Mouse (Mus musculus) neural tube, embryonic 12.5 days (tissue): ENCODE results near the gene Parva. TPM values are rescaled to one million over a fixed set of nuclear protein-coding genes. Genes with fewer than 3 reads are reported as not detected.
A peak's percentile ranks its signal among the peaks of the same experiment; 100 is the strongest.

Experiments used
- ATAC-seq: fragments of 200-750 bp; cut with Nextera tagmentation; 2 replicates; pipeline ENCODE4 v1.8.0; 2017; ENCODE audit warnings: low read depth, mild to moderate bottlenecking, moderate TSS enrichment, moderate library complexity; ENCODE audit not compliant: low FRiP score
- H3K27ac ChIP-seq: fragments of 300-500 bp; sonication (generic); 2 replicates; pipeline ENCODE4 v1.5.1; 2016
- H3K27me3 ChIP-seq: fragments of 300-500 bp; sonication (generic); replicated peaks from 2 replicates; pipeline ENCODE4 v1.6.1; 2016; ENCODE audit warnings: mild to moderate bottlenecking
- H3K36me3 ChIP-seq: fragments of 300-500 bp; sonication (generic); 2 replicates; pipeline ENCODE4 v1.6.1; 2016; ENCODE audit warnings: mild to moderate bottlenecking
- H3K4me1 ChIP-seq: fragments of 300-500 bp; sonication (generic); 2 replicates; pipeline ENCODE4 v1.6.1; 2016
- H3K4me2 ChIP-seq: fragments of 300-500 bp; sonication (generic); replicated peaks from 2 replicates; pipeline ENCODE4 v1.6.1; 2016; ENCODE audit warnings: mild to moderate bottlenecking
- H3K4me3 ChIP-seq: fragments of 300-500 bp; sonication (generic); 2 replicates; pipeline ENCODE4 v1.5.1; 2016
- H3K9ac ChIP-seq: fragments of 300-500 bp; sonication (generic); 2 replicates; pipeline ENCODE4 v1.6.1; 2016; ENCODE audit warnings: mild to moderate bottlenecking
- H3K9me3 ChIP-seq: fragments of 300-500 bp; sonication (generic); 2 replicates; pipeline ENCODE4 v1.6.1; 2016; ENCODE audit warnings: mild to moderate bottlenecking
- WGBS: fragments of 180-500 bp; shearing (Covaris S2); methylation state at CpG from one replicate; pipeline ENCODE4 v1.1.7; 2016; 5-methylcytosine and 5-hydroxymethylcytosine counted together
- polyA plus RNA-seq: library from polyadenylated mRNA; unstranded; fragments of >200 nt; fragmentation: Nextera tagmentation; extraction: Ambion mirVana; gene quantifications from 2 replicates; pipeline ENCODE4 v1.2.1, GENCODE M21; 2016

The Parva gene
- polyA plus RNA-seq, 1 experiment from 2014 or later = 50.7 TPM

- H3K27me3 ChIP-seq = no peaks in the 10 kb centered on the region
- H3K9me3 ChIP-seq = no peaks in the 10 kb centered on the region
- no peak for ATAC-seq
- no peak overlapping the region for H3K9ac ChIP-seq
- H3K27ac ChIP-seq = no peak overlapping the region
- no peak overlapping the region for H3K4me3 ChIP-seq
- H3K36me3 ChIP-seq = no peaks in the 10 kb centered on the region
- WGBS = 60% methylated on average over 5 of the region's 5 CpGs
- H3K4me1 ChIP-seq = peaks cover 21% of the 10 kb centered on the region; the same call in 1 of the 2 replicates
- H3K4me2 ChIP-seq = no peak overlapping the region
These were observed 103.6 kb downstream of the Parva start for GRCm38 (mm10) chr7:112530924-112531323.

GRCm38 (mm10) chr7:112534148-112534547, 106.8 kb downstream of the Parva start:
- WGBS = 81% methylated on average over 3 of the region's 3 CpGs
- Histone ChIP-seq H3K27me3 (no peaks in the 10 kb centered on the region), H3K4me2 (no peak overlapping the region), H3K27ac (no peak overlapping the region), H3K4me3 (no peak overlapping the region), H3K4me1 (peaks cover 13% of the 10 kb centered on the region; the same call in 1 of the 2 replicates), H3K9ac (no peak overlapping the region), H3K36me3 (no peaks in the 10 kb centered on the region), H3K9me3 (no peaks in the 10 kb centered on the region)
- ATAC-seq = no peak

GRCm38 (mm10) chr7:112535408-112535921, 108.2 kb downstream of the Parva start:
- Histone ChIP-seq H3K27me3 (no peaks in the 10 kb centered on the region), H3K27ac (peak overlapping the region; percentile 11; the same call in 1 of the 2 replicates), H3K4me2 (peak overlapping the region; percentile 34; the same call in 1 of the 2 replicates), H3K36me3 (no peaks in the 10 kb centered on the region), H3K9me3 (no peaks in the 10 kb centered on the region), H3K4me1 (peaks cover 13% of the 10 kb centered on the region; the same call in 1 of the 2 replicates), H3K9ac (no peak overlapping the region), H3K4me3 (no peak overlapping the region)
- 8% methylated on average over 16 of the region's 16 CpGs for WGBS
- ATAC-seq = peak; percentile 44; the same call in 1 of the 2 replicates

GRCm38 (mm10) chr7:112549136-112549535, 121.8 kb downstream of the Parva start:
- Histone ChIP-seq H3K27me3 (no peaks in the 10 kb centered on the region), H3K4me3 (no peak overlapping the region), H3K4me1 (no peaks in the 10 kb centered on the region), H3K9me3 (no peaks in the 10 kb centered on the region), H3K27ac (no peak overlapping the region), H3K9ac (no peak overlapping the region), H3K4me2 (no peak overlapping the region), H3K36me3 (no peaks in the 10 kb centered on the region; the same call in 1 of the 2 replicates)
- WGBS = 74% methylated on average over 3 of the region's 3 CpGs
- no peak for ATAC-seq

- no peak overlapping the region for H3K4me2 ChIP-seq
- no peaks in the 10 kb centered on the region for H3K4me1 ChIP-seq
- no peak overlapping the region for H3K9ac ChIP-seq
- ATAC-seq = no peak
- peaks cover 7% of the 10 kb centered on the region; the same call in 1 of the 2 replicates for H3K36me3 ChIP-seq
- no peak overlapping the region for H3K4me3 ChIP-seq
- no peaks in the 10 kb centered on the region for H3K27me3 ChIP-seq
- WGBS = 89% methylated on average over 3 of the region's 3 CpGs
- no peaks in the 10 kb centered on the region for H3K9me3 ChIP-seq
- no peak overlapping the region for H3K27ac ChIP-seq
These were observed 134.2 kb downstream of the Parva start for GRCm38 (mm10) chr7:112561504-112561903.

- H3K4me2 ChIP-seq = no peak overlapping the region
- H3K9me3 ChIP-seq = no peaks in the 10 kb centered on the region
- WGBS = 92% methylated on average over 4 of the region's 4 CpGs
These were observed 139.7 kb downstream of the Parva start for GRCm38 (mm10) chr7:112567004-112567403.

GRCm38 (mm10) chr7:112568961-112569360, 141.7 kb downstream of the Parva start:
- H3K4me2 ChIP-seq = no peak overlapping the region
- 0 out of 2 replicates have a peak, but pooled peaks cover 7% of the 10 kb centered on the region for H3K36me3 ChIP-seq
- 23% methylated on average over 5 of the region's 5 CpGs for WGBS
- no peak overlapping the region for H3K27ac ChIP-seq
- no peaks in the 10 kb centered on the region for H3K27me3 ChIP-seq
- H3K4me3 ChIP-seq = no peak overlapping the region
- H3K9me3 ChIP-seq = no peaks in the 10 kb centered on the region
- H3K9ac ChIP-seq = no peak overlapping the region
- no peak for ATAC-seq
- peaks cover 8% of the 10 kb centered on the region; the same call in 1 of the 2 replicates for H3K4me1 ChIP-seq

More at GRCm38 (mm10) chr7:112567004-112567403, 139.7 kb downstream of the Parva start:
- peaks cover 8% of the 10 kb centered on the region; the same call in 1 of the 2 replicates for H3K4me1 ChIP-seq
- no peak for ATAC-seq
- H3K4me3 ChIP-seq = no peak overlapping the region
- no peak overlapping the region for H3K9ac ChIP-seq
- H3K27me3 ChIP-seq = no peaks in the 10 kb centered on the region
- no peak overlapping the region for H3K27ac ChIP-seq
- H3K36me3 ChIP-seq = 0 out of 2 replicates have a peak, but pooled peaks cover 7% of the 10 kb centered on the region

- H3K27ac ChIP-seq = no peak overlapping the region
- 79% methylated on average over 6 of the region's 6 CpGs for WGBS
These were observed 154.3 kb downstream of the Parva start for GRCm38 (mm10) chr7:112581621-112582020.

GRCm38 (mm10) chr7:112582882-112583405, 155.6 kb downstream of the Parva start:
- Histone ChIP-seq H3K36me3 (no peaks in the 10 kb centered on the region), H3K27me3 (no peaks in the 10 kb centered on the region), H3K9me3 (no peaks in the 10 kb centered on the region), H3K4me1 (no peaks in the 10 kb centered on the region), H3K27ac (no peak overlapping the region), H3K4me3 (no peak overlapping the region), H3K9ac (no peak overlapping the region), H3K4me2 (no peak overlapping the region)
- no peak for ATAC-seq
- WGBS = 91% methylated on average over 6 of the region's 6 CpGs

More at GRCm38 (mm10) chr7:112581621-112582020, 154.3 kb downstream of the Parva start:
- no peaks in the 10 kb centered on the region for H3K9me3 ChIP-seq
- H3K36me3 ChIP-seq = no peaks in the 10 kb centered on the region
- no peaks in the 10 kb centered on the region for H3K4me1 ChIP-seq
- H3K4me2 ChIP-seq = no peak overlapping the region
- ATAC-seq = no peak
- no peak overlapping the region for H3K9ac ChIP-seq
- H3K4me3 ChIP-seq = no peak overlapping the region
- no peaks in the 10 kb centered on the region for H3K27me3 ChIP-seq

GRCm38 (mm10) chr7:112587449-112587848, 160.1 kb downstream of the Parva start:
- H3K4me1 ChIP-seq = no peaks in the 10 kb centered on the region
- H3K4me2 ChIP-seq = no peak overlapping the region
- H3K9me3 ChIP-seq = no peaks in the 10 kb centered on the region
- no peaks in the 10 kb centered on the region for H3K27me3 ChIP-seq
- no peak overlapping the region for H3K4me3 ChIP-seq
- H3K27ac ChIP-seq = no peak overlapping the region
- WGBS = 81% methylated on average over 1 of the region's 1 CpGs
- ATAC-seq = no peak
- no peak overlapping the region for H3K9ac ChIP-seq
- H3K36me3 ChIP-seq = no peaks in the 10 kb centered on the region

- Histone ChIP-seq H3K27me3 (no peaks in the 10 kb centered on the region), H3K9ac (no peak overlapping the region), H3K27ac (no peak overlapping the region), H3K4me1 (no peaks in the 10 kb centered on the region), H3K36me3 (no peaks in the 10 kb centered on the region), H3K9me3 (no peaks in the 10 kb centered on the region), H3K4me2 (no peak overlapping the region), H3K4me3 (no peak overlapping the region)
- ATAC-seq = no peak
- WGBS = 55% methylated on average over 6 of the region's 6 CpGs
These were observed 162.2 kb downstream of the Parva start for GRCm38 (mm10) chr7:112589530-112589929.

- H3K4me2 ChIP-seq = no peak overlapping the region
- no peaks in the 10 kb centered on the region for H3K27me3 ChIP-seq
- H3K9me3 ChIP-seq = no peaks in the 10 kb centered on the region
- no peak overlapping the region for H3K9ac ChIP-seq
- no peaks in the 10 kb centered on the region for H3K36me3 ChIP-seq
- H3K4me1 ChIP-seq = no peaks in the 10 kb centered on the region
- H3K4me3 ChIP-seq = no peak overlapping the region
- WGBS = 83% methylated on average over 5 of the region's 5 CpGs
- no peak overlapping the region for H3K27ac ChIP-seq
- no peak for ATAC-seq
These were observed 166.3 kb downstream of the Parva start for GRCm38 (mm10) chr7:112593586-112593985.
